Mouse (Mus musculus) kidney, adult 2 months (tissue): ENCODE data around the gene Cipc. TPM values are rescaled to one million over a fixed set of nuclear protein-coding genes. Genes with fewer than 3 reads are reported as not detected.

ENCODE experiments used
- DNase-seq: peaks from one replicate; pipeline ENCODE4 v3.0.0; 2021
- H3K27ac ChIP-seq: fragments of 200-500 bp; 2 replicates; pipeline ENCODE4 v1.5.1; 2012; ENCODE audit warnings: low read depth, low read length, control low read depth, inconsistent platforms; ENCODE audit not compliant: insufficient read depth
- H3K27me3 ChIP-seq: fragments of 200-500 bp; replicated peaks from 2 replicates; pipeline ENCODE4 v1.6.1; 2012; ENCODE audit warnings: mild to moderate bottlenecking, moderate library complexity, low read length, inconsistent platforms; ENCODE audit not compliant: control insufficient read depth, insufficient read depth
- H3K36me3 ChIP-seq: fragments of 200-500 bp; 2 replicates; pipeline ENCODE4 v1.6.1; 2012; ENCODE audit warnings: mild to moderate bottlenecking, moderate library complexity, low read length, inconsistent platforms; ENCODE audit not compliant: control insufficient read depth, insufficient read depth
- H3K4me1 ChIP-seq: fragments of 200-500 bp; 2 replicates; pipeline ENCODE4 v1.6.1; 2011; ENCODE audit warnings: low read length; ENCODE audit not compliant: control insufficient read depth, insufficient read depth
- H3K4me3 ChIP-seq: fragments of 200-500 bp; 2 replicates; pipeline ENCODE4 v1.5.1; 2011; ENCODE audit warnings: mild to moderate bottlenecking, low read depth, low read length, control low read depth; ENCODE audit not compliant: insufficient read depth
- CTCF ChIP-seq: fragments of 200-500 bp; conservative IDR thresholded peaks from 2 replicates; pipeline ENCODE4 v1.5.1; 2011; ENCODE audit warnings: low read depth, mild to moderate bottlenecking, control low read depth, low read length, moderate library complexity, mixed read lengths; ENCODE audit not compliant: insufficient read depth, insufficient read length
- POLR2A ChIP-seq: fragments of 200-500 bp; IDR thresholded peaks from one replicate; pipeline ENCODE4 v1.6.1; 2011; ENCODE audit warnings: low read depth, low read length, control low read depth
- WGBS: fragments of 180-500 bp; shearing (Covaris S2); methylation state at CpG from one replicate; pipeline ENCODE4 v1.1.7; 2018; 5-methylcytosine and 5-hydroxymethylcytosine counted together
- polyA plus RNA-seq: library from polyadenylated mRNA; depleted of rRNA; stranded (reverse); fragments of >200 nt; gene quantifications from 2 replicates; pipeline ENCODE4 v1.2.3, GENCODE M21; 2012

Cipc gene
- polyA plus RNA-seq, 1 experiment: 28.8 TPM

GRCm38 (mm10) chr12:86960791-86961335, 14.0 kb downstream of the Cipc start:
- Histone ChIP-seq H3K4me1 (no peaks in the 10 kb centered on the region), H3K4me3 (no peak overlapping the region), H3K36me3 (peaks cover 3% of the 10 kb centered on the region), H3K27ac (no peak overlapping the region), H3K27me3 (no peaks in the 10 kb centered on the region)
- DNase-seq: no peak
- TF ChIP-seq POLR2A (no peak), CTCF (no peak)
- WGBS: 94% methylated on average over 3 of the region's 3 CpGs

GRCm38 (mm10) chr12:86961589-86962344, 14.9 kb downstream of the Cipc start:
- 90% methylated on average over 11 of the region's 11 CpGs for WGBS
- Histone ChIP-seq H3K27me3 (no peaks in the 10 kb centered on the region), H3K27ac (no peak overlapping the region), H3K4me1 (no peaks in the 10 kb centered on the region), H3K36me3 (peaks cover 3% of the 10 kb centered on the region), H3K4me3 (no peak overlapping the region)
- no peak for DNase-seq
- TF ChIP-seq POLR2A (no peak), CTCF (no peak)

GRCm38 (mm10) chr12:86964278-86965057, 17.6 kb downstream of the Cipc start:
- WGBS: 82% methylated on average over 16 of the region's 16 CpGs
- TF ChIP-seq CTCF (no peak), POLR2A (no peak)
- no peak overlapping the region for H3K4me3 ChIP-seq
- no peaks in the 10 kb centered on the region for H3K27me3 ChIP-seq
- DNase-seq: no peak
- H3K4me1 ChIP-seq: no peaks in the 10 kb centered on the region
- H3K27ac ChIP-seq: no peak overlapping the region
- H3K36me3 ChIP-seq: peaks cover 3% of the 10 kb centered on the region

- no peak for DNase-seq
- H3K36me3 ChIP-seq: peaks cover 3% of the 10 kb centered on the region
- no peak for TF ChIP-seq CTCF
- TF ChIP-seq POLR2A: no peak
- WGBS: 91% methylated on average over 4 of the region's 4 CpGs
- H3K4me1 ChIP-seq: no peaks in the 10 kb centered on the region
- H3K4me3 ChIP-seq: no peak overlapping the region
- no peaks in the 10 kb centered on the region for H3K27me3 ChIP-seq
- no peak overlapping the region for H3K27ac ChIP-seq
Observed at GRCm38 (mm10) chr12:86965237-86965799, 18.5 kb downstream of the Cipc start.

DNA sequence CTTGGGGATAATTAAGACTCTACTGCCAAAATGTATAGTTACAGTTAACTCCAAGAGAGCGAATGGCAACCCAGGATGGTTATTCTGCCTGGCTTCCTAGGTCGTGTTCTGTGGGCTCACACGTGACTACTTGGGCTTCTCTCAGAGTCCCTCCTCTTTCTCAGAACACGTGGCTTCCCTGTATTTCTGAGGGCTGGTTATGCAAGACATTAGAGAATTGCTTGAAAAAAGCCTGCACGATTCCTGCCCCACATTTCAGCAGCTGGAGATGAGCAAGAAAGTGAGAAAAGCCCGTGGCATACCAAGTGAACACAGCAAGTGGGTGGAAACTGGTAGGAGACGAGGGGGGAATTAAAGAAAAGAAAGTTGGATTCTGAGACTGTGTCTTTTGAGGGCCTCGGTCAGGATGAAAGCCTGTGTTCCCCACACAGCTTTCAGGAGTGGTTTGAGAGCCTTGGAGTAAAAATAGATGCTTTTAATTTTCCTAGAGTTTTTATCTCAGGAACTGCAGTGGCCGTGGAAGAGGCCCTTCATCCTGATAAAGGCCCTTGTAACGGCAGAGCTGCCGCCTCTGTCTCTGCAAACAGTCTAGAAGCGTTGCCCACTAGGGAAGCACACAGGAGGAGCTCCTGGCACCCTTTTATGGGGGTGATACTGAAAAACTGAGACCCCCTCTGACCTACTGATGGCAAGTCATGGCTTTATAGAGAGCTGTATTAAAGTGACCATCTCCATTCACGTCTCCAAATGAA, 21.8 kb downstream of the Cipc start:
- whole genome bisulfite sequencing: 80% methylated on average over 13 of the region's 13 CpGs
- TF ChIP-seq CTCF (no peak), POLR2A (no peak)
- Histone ChIP-seq H3K4me3 (no peak overlapping the region), H3K27me3 (no peaks in the 10 kb centered on the region), H3K36me3 (no peaks in the 10 kb centered on the region), H3K27ac (no peak overlapping the region), H3K4me1 (peaks cover 4% of the 10 kb centered on the region; the same call in 1 of the 2 replicates)
- no peak for DNase-seq

GRCm38 (mm10) chr12:86969220-86969601, 22.4 kb downstream of the Cipc start:
- no peaks in the 10 kb centered on the region for H3K27me3 ChIP-seq
- 69% methylated on average over 3 of the region's 3 CpGs for WGBS
- H3K4me1 ChIP-seq: peaks cover 4% of the 10 kb centered on the region; the same call in 1 of the 2 replicates

DNA sequence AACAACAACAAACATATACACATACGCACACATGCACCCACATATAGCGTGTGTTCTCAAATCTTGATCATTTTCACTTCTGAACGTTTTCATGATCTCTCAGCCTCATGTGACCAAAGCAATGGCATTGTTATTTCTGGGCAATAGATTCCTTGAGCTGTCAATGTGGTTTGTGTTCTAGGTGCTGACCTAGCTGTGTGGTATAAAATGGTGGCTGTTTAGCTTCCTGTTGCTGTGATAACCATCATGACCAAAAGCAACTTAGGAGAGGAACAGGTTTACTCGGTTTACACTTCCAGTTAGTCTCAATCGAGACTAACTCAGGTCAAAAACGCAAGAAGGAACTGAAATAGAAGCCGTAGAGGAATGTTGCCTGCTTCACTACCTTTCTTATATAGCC, 24.2 kb downstream of the Cipc start:
- Histone ChIP-seq H3K27ac (no peak overlapping the region), H3K36me3 (no peaks in the 10 kb centered on the region), H3K4me1 (peaks cover 4% of the 10 kb centered on the region; the same call in 1 of the 2 replicates), H3K27me3 (no peaks in the 10 kb centered on the region), H3K4me3 (no peak overlapping the region)
- no peak for DNase-seq
- 90% methylated on average over 7 of the region's 7 CpGs for WGBS
- TF ChIP-seq POLR2A (no peak), CTCF (no peak)

More at GRCm38 (mm10) chr12:86969220-86969601, 22.4 kb downstream of the Cipc start:
- TF ChIP-seq POLR2A (no peak), CTCF (no peak)
- H3K36me3 ChIP-seq: no peaks in the 10 kb centered on the region
- no peak for DNase-seq
- H3K4me3 ChIP-seq: no peak overlapping the region
- H3K27ac ChIP-seq: no peak overlapping the region
